Mouse (Mus musculus) liver, postnatal 0 days (tissue): ENCODE measurements around the gene Krtap4-2. TPM values are rescaled to one million over a fixed set of nuclear protein-coding genes. Genes with fewer than 3 reads are reported as not detected.
"Not testable (repeated sequence)": the region's sequence is repeated elsewhere in the genome, so short reads cannot be mapped to it uniquely, and the experiment has no call there.

Experiments
- ATAC-seq: fragments of 200-750 bp; cut with Nextera tagmentation; 2 replicates; pipeline ENCODE4 v1.8.0; 2017; ENCODE audit warnings: mild to moderate bottlenecking, moderate library complexity
- DNase-seq: peaks from one replicate; pipeline ENCODE4 v3.0.0-alpha.2; 2016
- H3K27ac ChIP-seq: fragments of 300-500 bp; sonication (generic); 2 replicates; pipeline ENCODE4 v1.5.1; 2014; ENCODE audit warnings: antibody characterized with exemption, moderate library complexity, mild to moderate bottlenecking, low read depth
- H3K27me3 ChIP-seq: fragments of 300-500 bp; sonication (generic); 2 replicates; pipeline ENCODE4 v1.6.1; 2014; ENCODE audit warnings: low read length, control low read depth, mixed read lengths; ENCODE audit not compliant: insufficient read depth
- H3K36me3 ChIP-seq: fragments of 300-500 bp; sonication (generic); replicated peaks from 2 replicates; pipeline ENCODE4 v1.6.1; 2014; ENCODE audit warnings: mild to moderate bottlenecking, control low read depth, low read length, moderate library complexity, mixed read lengths; ENCODE audit not compliant: insufficient read depth
- H3K4me1 ChIP-seq: fragments of 300-500 bp; sonication (generic); 2 replicates; pipeline ENCODE4 v1.6.1; 2014; ENCODE audit warnings: antibody characterized with exemption, mild to moderate bottlenecking, control low read depth; ENCODE audit not compliant: insufficient read depth
- H3K4me2 ChIP-seq: fragments of 300-500 bp; sonication (generic); 2 replicates; pipeline ENCODE4 v1.6.1; 2014; ENCODE audit warnings: low read depth, mild to moderate bottlenecking, low read length, moderate library complexity, mixed read lengths
- H3K4me3 ChIP-seq: fragments of 300-500 bp; sonication (generic); 2 replicates; pipeline ENCODE4 v1.5.1; 2014; ENCODE audit warnings: low read depth, low read length
- H3K9ac ChIP-seq: fragments of 300-500 bp; sonication (generic); replicated peaks from 2 replicates; pipeline ENCODE4 v1.6.1; 2014; ENCODE audit warnings: mild to moderate bottlenecking, moderate library complexity
- H3K9me3 ChIP-seq: fragments of 300-500 bp; sonication (generic); 2 replicates; pipeline ENCODE4 v1.6.1; 2016; ENCODE audit warnings: mild to moderate bottlenecking, control low read depth, low read length, mixed read lengths
- CTCF ChIP-seq: sonication (generic); IDR thresholded peaks from 2 replicates; pipeline ENCODE4 v1.5.1; 2016; ENCODE audit warnings: antibody characterized with exemption, low read depth
- EP300 ChIP-seq: IDR thresholded peaks from 2 replicates; pipeline ENCODE4 v1.6.1; 2016; ENCODE audit warnings: antibody characterized with exemption, low read depth, mild to moderate bottlenecking
- WGBS: fragments of 180-500 bp; shearing (Covaris S2); extraction: QIAGEN DNeasy Blood & Tissue Kit; methylation state at CpG from one replicate; pipeline ENCODE4 v1.1.7; 2014; ENCODE audit not compliant: insufficient replicate concordance; 5-methylcytosine and 5-hydroxymethylcytosine counted together
- polyA plus RNA-seq: library from polyadenylated mRNA; unstranded; fragments of >200 nt; fragmentation: Nextera tagmentation; extraction: Ambion mirVana; gene quantifications from 2 replicates; pipeline ENCODE4 v1.2.1, GENCODE M21; 2015

Gene Krtap4-2
- polyA plus RNA-seq, 1 experiment from 2014 or later = not detected

GRCm38 (mm10) chr11:99650136-99650535, 15.3 kb upstream of the Krtap4-2 start, which contains the start of gene Gm11555:
Gene Gm11555, minus strand, starts transcription at chr11:99650236.
- 57% methylated on average over 2 of the region's 2 CpGs for WGBS
- ATAC-seq = no peak
- TF ChIP-seq EP300 (no peak), CTCF (no peak)
- Histone ChIP-seq H3K4me1 (no peaks in the 10 kb centered on the region), H3K36me3 (no peaks in the 10 kb centered on the region), H3K4me2 (no peak within 1 kb of the TSS), H3K4me3 (no peak within 1 kb of the TSS), H3K9me3 (no peaks in the 10 kb centered on the region), H3K27me3 (no peaks in the 10 kb centered on the region), H3K27ac (no peak within 1 kb of the TSS), H3K9ac (no peak within 1 kb of the TSS)
- DNase-seq = no peak

- no peak for DNase-seq
- ATAC-seq = no peak
- Histone ChIP-seq H3K36me3 (no peaks in the 10 kb centered on the region), H3K27me3 (no peaks in the 10 kb centered on the region), H3K4me3 (no peak overlapping the region), H3K9me3 (no peaks in the 10 kb centered on the region), H3K27ac (no peak overlapping the region), H3K9ac (no peak overlapping the region), H3K4me1 (no peaks in the 10 kb centered on the region), H3K4me2 (no peak overlapping the region)
- WGBS = 85% methylated on average over 15 of the region's 15 CpGs
- TF ChIP-seq EP300 (no peak), CTCF (no peak)
Observed at GRCm38 (mm10) chr11:99646444-99646843, 11.6 kb upstream of the Krtap4-2 start.

GRCm38 (mm10) chr11:99644351-99644750, 9.5 kb upstream of the Krtap4-2 start:
- Histone ChIP-seq H3K36me3 (no peaks in the 10 kb centered on the region), H3K27me3 (no peaks in the 10 kb centered on the region), H3K9ac (no peak overlapping the region), H3K9me3 (no peaks in the 10 kb centered on the region), H3K27ac (no peak overlapping the region), H3K4me1 (no peaks in the 10 kb centered on the region), H3K4me3 (no peak overlapping the region), H3K4me2 (no peak overlapping the region)
- ATAC-seq = no peak
- no peak for DNase-seq
- WGBS = 71% methylated on average over 3 of the region's 3 CpGs
- TF ChIP-seq EP300 (no peak), CTCF (no peak)

GRCm38 (mm10) chr11:99643635-99644139, 8.8 kb upstream of the Krtap4-2 start, which contains the start of gene Krtap4-7:
Gene Krtap4-7, minus strand, starts transcription at chr11:99644089.
- not testable (repeated sequence) for ATAC-seq, H3K27me3 ChIP-seq, H3K4me3 ChIP-seq, H3K4me1 ChIP-seq, H3K9ac ChIP-seq, H3K36me3 ChIP-seq, H3K9me3 ChIP-seq, DNase-seq, H3K27ac ChIP-seq, H3K4me2 ChIP-seq
- WGBS = 75% methylated on average over 9 of the region's 9 CpGs

GRCm38 (mm10) chr11:99640926-99641325, 6.0 kb upstream of the Krtap4-2 start:
- no peak for ATAC-seq
- Histone ChIP-seq H3K27me3 (no peaks in the 10 kb centered on the region), H3K27ac (no peak overlapping the region), H3K9ac (no peak overlapping the region), H3K4me3 (no peak overlapping the region), H3K4me1 (no peaks in the 10 kb centered on the region), H3K4me2 (no peak overlapping the region), H3K9me3 (no peaks in the 10 kb centered on the region), H3K36me3 (no peaks in the 10 kb centered on the region)
- DNase-seq = no peak
- WGBS = 13% methylated on average over 1 of the region's 1 CpGs
- TF ChIP-seq EP300 = no peak
- TF ChIP-seq CTCF = no peak

GRCm38 (mm10) chr11:99637086-99637485, 2.2 kb upstream of the Krtap4-2 start:
- Histone ChIP-seq H3K27me3 (no peaks in the 10 kb centered on the region), H3K4me1 (no peaks in the 10 kb centered on the region), H3K9me3 (no peaks in the 10 kb centered on the region), H3K9ac (no peak overlapping the region), H3K4me3 (no peak overlapping the region), H3K4me2 (no peak overlapping the region), H3K36me3 (no peaks in the 10 kb centered on the region), H3K27ac (no peak overlapping the region)
- TF ChIP-seq EP300 (no peak), CTCF (no peak)
- WGBS = 76% methylated on average over 1 of the region's 1 CpGs
- ATAC-seq (no peak), DNase-seq (no peak)

- Histone ChIP-seq H3K36me3 (no peaks in the 10 kb centered on the region), H3K4me3 (no peak overlapping the region), H3K4me2 (no peak overlapping the region), H3K27ac (no peak overlapping the region), H3K4me1 (no peaks in the 10 kb centered on the region), H3K9ac (no peak overlapping the region), H3K27me3 (no peaks in the 10 kb centered on the region), H3K9me3 (no peaks in the 10 kb centered on the region)
- WGBS = 53% methylated on average over 2 of the region's 2 CpGs
- ATAC-seq = no peak
- no peak for DNase-seq
- TF ChIP-seq CTCF = no peak
- TF ChIP-seq EP300 = no peak
Observed at GRCm38 (mm10) chr11:99633293-99633692, 1.6 kb downstream of the Krtap4-2 start.
